Mouse (Mus musculus) mouse trophoblast stem cell (cell line): ENCODE data around the gene Rarres2.

Experiments used
- in situ Hi-C, 2 experiments: fragments of 300-500 bp; cut with MseI, MboI; formaldehyde crosslinking; loops; 2 replicates in 1 of 2; 3 replicates in 1 of 2; pipeline ENCODE4 v1.15.1; 2025

Rarres2 gene

GRCm38 (mm10) chr6:48541560-48542450 lies 30.8 kb downstream of the Rarres2 start:
- in situ Hi-C loops = loop anchor here in 1 of 2 experiments (25.0 kb wide), 1 partner anchor 355 kb away; no protein-coding TSS in a partner anchor

GRCm38 (mm10) chr6:48540721-48541120 lies 31.9 kb downstream of the Rarres2 start:
- in situ Hi-C loops = loop anchor here in 1 of 2 experiments (25.0 kb wide), 1 partner anchor 353 kb away; no protein-coding TSS in a partner anchor

GRCm38 (mm10) chr6:48539860-48540259 lies 32.7 kb downstream of the Rarres2 start:
- in situ Hi-C loops = loop anchor here in 1 of 2 experiments (25.0 kb wide), 1 partner anchor 353 kb away; no protein-coding TSS in a partner anchor

GRCm38 (mm10) chr6:48538841-48539737 lies 33.5 kb downstream of the Rarres2 start:
- in situ Hi-C loops = loop anchor here in 1 of 2 experiments (25.0 kb wide), 1 partner anchor 352 kb away; no protein-coding TSS in a partner anchor

- in situ Hi-C loops = loop anchor here in 1 of 2 experiments (25.0 kb wide), 1 partner anchor 350 kb away; no protein-coding TSS in a partner anchor
Measured at GRCm38 (mm10) chr6:48537105-48537954, 35.3 kb downstream of the Rarres2 start, which contains the start of gene Atp6v0e2. Gene Atp6v0e2, plus strand, starts transcription at chr6:48537615.

GRCm38 (mm10) chr6:48536091-48536490 lies 36.5 kb downstream of the Rarres2 start:
- in situ Hi-C loops = loop anchor here in 1 of 2 experiments (25.0 kb wide), 1 partner anchor 349 kb away; no protein-coding TSS in a partner anchor

- in situ Hi-C loops = loop anchor here in 1 of 2 experiments (25.0 kb wide), 1 partner anchor 348 kb away; no protein-coding TSS in a partner anchor
Measured at GRCm38 (mm10) chr6:48534913-48535312, 37.7 kb downstream of the Rarres2 start.

- in situ Hi-C loops = loop anchor here in 1 of 2 experiments (25.0 kb wide), 1 partner anchor 346 kb away; no protein-coding TSS in a partner anchor
Measured at GRCm38 (mm10) chr6:48533475-48533874, 39.1 kb downstream of the Rarres2 start.

GRCm38 (mm10) chr6:48530862-48531261 lies 41.7 kb downstream of the Rarres2 start:
- in situ Hi-C loops = loop anchor here in 1 of 2 experiments (25.0 kb wide), 1 partner anchor 344 kb away; no protein-coding TSS in a partner anchor

GRCm38 (mm10) chr6:48529871-48530440 lies 42.6 kb downstream of the Rarres2 start:
- in situ Hi-C loops = loop anchor here in 1 of 2 experiments (25.0 kb wide), 1 partner anchor 343 kb away; no protein-coding TSS in a partner anchor

GRCm38 (mm10) chr6:48529261-48529660 lies 43.3 kb downstream of the Rarres2 start:
- in situ Hi-C loops = loop anchor here in 1 of 2 experiments (25.0 kb wide), 1 partner anchor 342 kb away; no protein-coding TSS in a partner anchor

- in situ Hi-C loops = loop anchor here in 1 of 2 experiments (25.0 kb wide), 1 partner anchor 341 kb away; no protein-coding TSS in a partner anchor
Measured at GRCm38 (mm10) chr6:48527901-48528300, 44.7 kb downstream of the Rarres2 start.

GRCm38 (mm10) chr6:48524882-48525281 lies 47.7 kb downstream of the Rarres2 start:
- in situ Hi-C loops = loop anchor here in 1 of 2 experiments (25.0 kb wide), 1 partner anchor 338 kb away; no protein-coding TSS in a partner anchor
